Mouse (Mus musculus): ENCODE results near the gene 1190005I06Rik.
"Not testable (repeated sequence)": the region's sequence is repeated elsewhere in the genome, so short reads cannot be mapped to it uniquely, and the experiment has no call there.

The 1190005I06Rik gene

DNA sequence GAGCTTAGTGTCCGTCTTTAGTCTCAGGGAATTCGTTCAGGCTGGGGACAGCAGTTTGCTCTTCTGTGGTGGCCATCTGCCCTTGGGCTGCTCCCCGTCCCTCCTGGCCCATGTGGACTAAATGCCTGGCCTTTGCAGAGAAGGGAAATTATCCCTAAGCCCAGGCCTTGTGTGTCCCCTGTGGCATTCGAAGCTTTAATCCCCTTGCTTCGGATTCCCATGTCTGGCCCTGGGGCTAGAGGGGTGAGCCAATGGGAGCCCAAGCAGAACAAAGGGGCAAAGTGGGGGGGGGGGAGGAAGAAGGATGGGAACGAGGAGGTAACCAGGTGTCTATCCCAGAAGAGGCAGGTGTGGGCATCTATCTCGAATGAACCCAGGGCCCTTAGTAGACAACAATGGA lies at the start of gene 1190005I06Rik:
Gene 1190005I06Rik, minus strand, starts transcription at position 101 of the 400 bp plus-strand sequence.
- no peak for DNase-seq (ENCODE audit: low read depth, low spot score)

DNA sequence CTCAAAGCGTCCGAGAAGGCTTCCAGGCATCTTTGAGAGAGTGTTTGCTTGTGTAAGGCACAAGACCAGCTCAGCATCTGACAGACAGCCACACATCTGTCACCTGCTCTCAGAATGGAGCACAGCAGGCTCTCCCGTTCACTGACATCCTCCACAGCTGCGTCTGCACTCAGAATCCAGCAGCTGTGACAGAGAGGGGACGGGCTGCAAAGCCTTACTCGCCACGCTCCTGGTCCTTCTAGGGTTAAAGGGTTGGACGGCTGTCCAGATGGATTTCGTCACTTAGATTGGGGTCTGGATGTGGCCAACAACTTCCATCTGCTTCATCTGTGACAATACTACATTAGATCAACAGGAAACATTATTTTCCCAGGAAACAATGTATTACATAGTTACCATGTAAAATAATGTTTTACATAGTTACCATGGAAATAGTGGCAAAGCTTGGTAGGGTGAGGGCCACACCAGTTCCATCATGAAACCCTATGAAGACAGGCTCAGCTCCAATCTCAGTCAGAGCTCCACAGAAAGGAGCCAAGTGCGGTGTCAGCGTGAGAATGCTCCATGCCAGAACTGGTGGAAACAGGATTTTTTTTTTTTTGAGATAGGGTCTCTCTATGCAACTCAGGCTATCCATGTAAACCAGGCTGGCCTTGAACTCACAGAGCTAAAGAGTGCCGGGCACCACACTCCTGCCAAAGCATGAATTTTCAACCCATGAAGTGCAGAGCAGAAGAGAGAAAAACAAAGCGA lies 49.1 kb upstream of the 1190005I06Rik start:
- DNase-seq (ENCODE audit: low read depth, low spot score) = no peak

DNA sequence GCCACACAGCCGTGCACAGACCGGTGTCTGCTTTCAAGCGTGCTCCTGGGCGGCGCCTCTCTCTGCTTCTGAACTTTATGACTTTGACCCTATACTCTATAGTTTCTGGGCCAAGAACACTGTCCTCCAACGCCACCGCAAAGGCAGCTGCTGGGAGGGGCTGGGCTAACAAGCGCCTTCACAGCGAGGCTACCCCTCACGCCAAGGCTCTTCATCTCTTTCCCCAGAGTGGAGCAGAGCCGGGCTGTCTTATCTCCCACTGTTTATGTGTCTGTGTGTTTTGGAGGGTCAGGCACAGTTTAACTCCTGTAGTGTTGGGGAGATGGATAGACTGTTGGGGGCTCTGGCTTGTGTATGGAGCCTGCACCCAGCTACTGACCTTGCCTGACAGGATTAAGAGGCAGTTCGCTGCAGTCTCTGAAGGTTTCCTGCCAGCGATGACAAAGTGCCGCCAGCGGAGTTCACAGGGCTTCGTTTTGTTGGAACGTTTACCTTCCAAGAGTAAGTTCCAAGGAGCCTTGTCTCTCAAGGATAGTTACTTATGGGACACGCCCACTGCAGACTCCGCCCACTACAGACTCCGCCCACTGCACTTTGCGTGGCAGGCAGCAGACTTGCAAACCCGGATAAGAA lies 46.5 kb upstream of the 1190005I06Rik start:
- no peak for DNase-seq (ENCODE audit: low read depth, low spot score)

GRCm38 (mm10) chr8:120692934-120693333 lies 45.5 kb upstream of the 1190005I06Rik start:
- no peak for DNase-seq (ENCODE audit: low read depth, low spot score)

GRCm38 (mm10) chr8:120688511-120688910 lies 41.1 kb upstream of the 1190005I06Rik start:
- no peak for DNase-seq (ENCODE audit: low read depth, low spot score)

GRCm38 (mm10) chr8:120687786-120688185 lies 40.4 kb upstream of the 1190005I06Rik start:
- no peak for DNase-seq (ENCODE audit: low read depth, low spot score)

DNA sequence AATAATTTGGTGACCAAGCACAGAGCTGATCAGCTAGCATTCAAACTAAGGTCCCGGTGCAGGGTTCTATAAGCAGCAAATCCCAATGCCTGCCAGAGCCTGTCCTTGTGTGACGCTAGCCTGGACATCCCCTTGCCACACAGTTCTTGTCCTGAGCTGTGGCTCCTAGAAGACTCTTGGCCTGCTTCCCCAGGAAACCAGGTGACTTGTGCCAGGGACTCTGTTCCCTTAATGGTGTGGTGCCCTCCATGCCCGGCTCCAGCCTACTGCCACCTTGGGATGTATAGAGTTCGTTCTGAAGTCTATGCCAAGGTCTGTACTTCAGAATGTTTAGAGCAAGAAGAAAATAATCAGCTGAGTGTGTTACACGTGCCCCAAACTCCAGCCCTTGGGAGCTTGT lies 39.1 kb upstream of the 1190005I06Rik start:
- DNase-seq (ENCODE audit: low read depth, low spot score) = no peak

DNA sequence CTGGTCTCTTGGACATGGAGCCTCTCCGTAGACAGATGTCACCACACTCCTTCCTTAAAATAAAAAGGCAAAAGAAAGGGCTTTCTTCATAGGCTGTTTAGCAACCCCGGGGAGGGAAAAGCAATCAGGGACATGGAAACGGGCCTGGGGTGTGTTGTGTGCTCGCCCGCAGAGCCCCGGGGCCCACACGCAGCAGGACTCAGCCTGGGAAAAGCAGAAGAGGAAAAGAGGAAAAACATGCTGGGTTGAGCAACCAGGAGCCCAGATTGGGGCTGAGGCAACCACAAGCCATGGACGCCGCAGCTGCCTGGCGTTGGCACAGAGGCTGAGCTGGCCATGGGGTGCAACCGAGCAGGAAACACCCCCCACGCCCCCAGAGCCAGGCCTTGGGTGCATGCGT lies 38.6 kb upstream of the 1190005I06Rik start:
- DNase-seq (ENCODE audit: low read depth, low spot score) = no peak

DNA sequence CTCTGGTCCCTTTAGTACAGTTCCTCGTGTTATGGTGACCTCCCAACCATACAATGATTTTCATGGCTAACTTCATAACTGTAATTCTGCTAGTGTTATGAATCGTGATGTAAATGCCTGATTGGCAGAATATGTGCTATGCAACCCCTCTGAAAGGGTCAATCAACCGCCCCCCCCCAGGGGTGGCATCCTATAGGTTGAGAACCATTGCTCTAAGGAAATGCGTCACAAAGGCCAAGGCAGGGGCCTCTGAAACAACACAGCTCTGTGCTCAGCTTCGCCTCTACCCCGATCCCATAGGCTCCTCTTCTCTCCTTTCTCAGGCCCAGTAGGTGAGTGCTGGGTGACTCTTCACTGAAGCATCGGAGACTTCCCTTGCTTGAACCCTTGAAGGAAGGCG lies 38.2 kb upstream of the 1190005I06Rik start:
- no peak for DNase-seq (ENCODE audit: low read depth, low spot score)

- no peak for DNase-seq (ENCODE audit: low read depth, low spot score)
Measured at GRCm38 (mm10) chr8:120685097-120685496, 37.7 kb upstream of the 1190005I06Rik start.

DNA sequence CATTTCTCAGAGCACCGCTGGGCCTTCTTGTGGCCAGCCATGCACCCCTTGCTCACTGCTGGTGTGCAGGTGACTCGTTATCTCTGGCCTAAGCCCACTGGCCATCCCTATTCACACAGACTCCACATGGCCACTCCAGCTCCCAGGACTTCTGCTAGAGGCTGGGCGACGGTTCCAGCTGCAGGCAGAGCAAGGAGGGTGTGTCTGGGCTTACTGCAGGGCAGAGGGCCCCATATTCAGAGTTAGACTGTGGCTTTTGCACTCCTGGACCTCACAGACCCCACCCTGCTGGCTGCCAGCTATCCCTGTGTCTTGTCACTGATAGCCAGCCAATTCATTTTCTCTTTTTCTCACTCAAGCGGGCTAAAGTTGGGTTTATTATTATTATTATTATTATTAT lies 36.6 kb upstream of the 1190005I06Rik start:
- DNase-seq (ENCODE audit: low read depth, low spot score) = no peak

GRCm38 (mm10) chr8:120683602-120684001 lies 36.2 kb upstream of the 1190005I06Rik start:
- no peak for DNase-seq (ENCODE audit: low read depth, low spot score)

DNA sequence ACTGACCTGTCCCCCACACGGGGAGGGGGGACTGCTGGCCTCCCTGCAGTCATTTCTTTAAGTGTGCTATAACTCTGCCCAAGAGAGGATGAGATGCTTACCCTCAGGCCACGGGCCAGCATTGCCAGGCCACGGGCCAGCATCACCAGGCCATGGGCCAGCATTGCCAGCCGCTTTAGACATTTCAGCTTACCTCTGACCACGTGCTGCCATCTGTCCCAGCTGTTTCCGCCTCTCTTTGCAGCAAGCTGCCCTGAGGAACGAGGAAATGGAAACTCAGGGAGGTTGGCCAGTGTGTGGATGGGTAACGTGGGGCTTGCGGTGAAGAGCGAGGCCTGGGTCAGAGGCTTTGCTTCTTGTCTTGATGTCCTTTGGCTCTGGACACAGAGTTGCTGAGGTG lies 33.7 kb upstream of the 1190005I06Rik start:
- DNase-seq (ENCODE audit: low read depth, low spot score) = no peak

DNA sequence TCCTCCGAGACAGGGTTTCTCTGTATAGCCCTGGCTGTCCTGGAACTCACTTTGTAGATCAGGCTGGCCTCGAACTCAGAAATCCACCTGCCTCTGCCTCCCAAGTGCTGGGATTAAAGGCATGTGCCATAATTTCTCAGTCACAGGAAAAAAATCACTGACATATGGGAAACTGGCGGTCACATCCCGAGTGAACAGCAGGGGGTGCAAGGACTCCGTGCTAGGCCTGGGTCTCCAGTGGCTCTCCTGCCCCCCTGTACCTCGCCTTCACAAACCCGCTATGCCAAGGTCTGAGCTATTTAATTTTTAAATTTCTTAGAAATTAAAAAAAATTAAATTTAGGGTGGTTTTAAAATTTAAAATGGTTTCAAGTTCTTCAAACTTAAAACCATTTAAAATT lies 33.0 kb upstream of the 1190005I06Rik start:
- DNase-seq (ENCODE audit: low read depth, low spot score) = not testable (repeated sequence)

DNA sequence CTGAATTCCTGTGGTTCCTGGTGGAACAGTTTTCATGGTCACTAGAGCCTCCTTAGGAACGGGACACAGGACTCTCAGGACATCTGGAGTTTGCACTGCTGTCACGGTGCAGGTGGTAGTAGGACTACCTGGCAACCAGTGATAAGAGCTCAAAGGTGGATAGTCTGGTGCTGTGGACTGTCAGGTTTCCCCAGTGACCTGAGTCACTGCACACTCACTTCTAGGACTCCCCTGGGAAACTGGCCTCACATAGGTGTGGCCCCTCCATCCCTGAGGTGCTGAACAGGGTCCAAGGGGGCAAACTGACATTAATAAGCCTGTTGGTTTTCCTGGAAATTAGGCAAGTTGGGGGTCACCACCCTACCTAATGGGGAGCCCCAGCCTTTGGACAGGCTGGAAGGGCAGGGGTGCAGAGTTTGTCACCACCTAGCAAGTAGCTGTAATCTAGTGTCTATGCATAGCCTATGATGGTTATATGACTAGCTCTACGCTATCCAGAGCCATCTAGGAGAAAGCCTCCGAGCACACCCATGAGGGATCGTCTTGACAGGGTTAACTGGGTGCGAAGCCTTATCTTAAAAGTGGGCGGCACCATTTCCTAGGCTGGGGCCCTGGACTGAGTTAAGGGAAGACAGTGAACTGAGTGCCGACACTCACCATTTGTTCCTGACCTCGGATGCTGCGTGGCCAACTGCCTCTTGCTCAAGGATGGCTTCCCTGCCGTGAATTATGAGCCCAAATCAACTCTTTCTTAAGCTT lies 32.4 kb upstream of the 1190005I06Rik start:
- no peak for DNase-seq (ENCODE audit: low read depth, low spot score)

GRCm38 (mm10) chr8:120678447-120678846 lies 31.0 kb upstream of the 1190005I06Rik start:
- no peak for DNase-seq (ENCODE audit: low read depth, low spot score)

DNA sequence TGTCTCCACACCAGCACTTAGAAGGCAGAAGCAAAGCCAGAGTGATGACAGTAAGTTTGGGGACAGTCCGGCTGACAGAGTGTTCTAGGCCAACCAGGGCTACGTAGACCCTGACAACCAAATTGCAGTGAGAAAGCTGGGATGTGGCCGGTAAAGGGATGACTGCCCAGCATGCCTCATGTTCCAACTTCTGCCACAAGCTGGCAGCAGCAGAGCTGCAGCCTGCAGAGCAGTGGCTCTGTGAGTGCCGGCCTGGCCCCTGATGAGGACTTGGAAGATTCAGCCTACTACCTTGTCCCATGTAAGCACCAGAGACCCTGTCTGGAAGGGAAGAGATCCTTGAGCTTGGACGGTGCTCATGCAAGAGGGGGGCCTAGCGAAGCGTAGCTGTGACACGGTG lies 28.3 kb upstream of the 1190005I06Rik start:
- no peak for DNase-seq (ENCODE audit: low read depth, low spot score)

DNA sequence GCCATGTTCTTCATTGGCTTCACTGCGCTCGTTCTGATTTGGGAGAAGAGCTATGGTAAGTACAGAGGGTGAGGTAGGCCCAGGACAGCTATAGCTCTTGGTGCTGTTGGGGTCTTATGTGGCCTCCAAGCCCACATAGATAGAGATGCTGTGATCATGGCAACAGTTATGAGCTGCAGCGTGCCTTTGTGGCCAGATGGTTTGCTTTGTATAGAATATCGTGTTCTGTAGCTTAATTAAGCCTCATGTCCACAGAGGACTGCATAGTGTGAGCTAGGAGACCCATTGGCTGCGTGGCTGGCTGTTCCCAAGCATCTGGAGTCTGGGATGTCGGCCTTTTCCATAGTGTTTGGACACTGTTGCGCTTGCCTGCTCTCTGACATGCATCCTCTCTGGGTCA lies 25.9 kb upstream of the 1190005I06Rik start:
- DNase-seq (ENCODE audit: low read depth, low spot score) = no peak

DNA sequence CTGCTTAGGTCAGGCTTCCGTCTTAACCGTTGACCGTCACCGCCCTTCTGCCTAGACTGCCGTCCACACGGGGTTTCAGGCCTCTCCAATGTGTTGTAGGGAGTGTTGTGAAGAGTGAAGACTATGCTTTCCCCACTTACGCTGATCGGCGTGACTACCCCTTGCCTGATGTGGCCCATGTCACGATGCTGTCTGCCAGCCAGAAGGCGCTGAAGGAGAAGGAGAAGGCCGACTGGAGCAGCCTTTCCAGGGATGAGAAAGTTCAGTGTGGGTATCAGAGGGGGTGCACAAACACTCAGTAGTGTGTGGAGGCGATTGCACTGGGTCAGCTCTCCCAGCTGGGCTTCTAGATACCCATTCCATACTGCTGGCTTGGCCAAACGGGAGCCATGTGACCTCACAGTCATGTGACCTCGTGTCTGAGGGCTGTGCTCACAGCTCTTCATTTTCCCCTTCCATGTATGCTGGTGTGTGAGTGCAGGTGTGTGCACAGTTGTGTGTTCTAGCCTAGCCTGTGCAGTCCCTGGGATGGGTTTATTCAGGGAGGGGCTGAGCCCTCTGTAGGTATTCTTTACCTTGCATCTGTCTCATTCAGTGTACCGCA lies 25.3 kb upstream of the 1190005I06Rik start:
- DNase-seq (ENCODE audit: low read depth, low spot score) = no peak

DNA sequence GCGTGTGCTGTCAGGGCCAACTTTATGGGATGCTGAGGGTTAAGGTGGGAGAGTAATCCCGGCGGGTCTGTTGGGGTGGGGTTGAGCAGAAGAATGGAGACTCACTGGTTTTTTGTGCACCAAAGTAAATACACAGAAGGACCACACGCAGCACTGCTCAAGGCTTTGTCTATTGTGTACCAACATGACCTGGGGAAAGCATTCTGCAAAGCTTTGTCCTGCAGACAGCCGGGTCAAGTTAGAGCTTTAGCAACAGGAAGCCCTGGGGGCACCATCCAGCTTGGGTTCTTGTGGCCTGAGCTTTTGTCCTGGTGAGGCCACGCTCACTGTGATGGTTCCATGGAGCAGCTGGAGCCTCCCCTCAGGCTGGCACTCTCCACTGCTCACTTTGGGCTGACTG lies 24.3 kb upstream of the 1190005I06Rik start:
- DNase-seq (ENCODE audit: low read depth, low spot score) = no peak

- no peak for DNase-seq (ENCODE audit: low read depth, low spot score)
Measured at GRCm38 (mm10) chr8:120668374-120668905, 21.0 kb upstream of the 1190005I06Rik start, which contains the start of gene Emc8. TSS of gene Emc8 (minus strand) at chr8:120668573.

Measured in telencephalon, adult 2 months (tissue).